Mouse (Mus musculus) frontal cortex, postnatal 25 days (tissue): ENCODE data around the gene Kcnq1.

Experiments
- DNase-seq, 2 experiments: peaks; one replicate each; pipeline ENCODE4 v3.0.0; 2022; ENCODE audit warnings: low spot score in 2 of 2

The Kcnq1 gene

GRCm38 (mm10) chr7:143185506-143185905 lies 79.3 kb downstream of the Kcnq1 start:
- DNase-seq = no peak

- DNase-seq = no peak
Observed at GRCm38 (mm10) chr7:143186378-143186777, 80.2 kb downstream of the Kcnq1 start.

DNA sequence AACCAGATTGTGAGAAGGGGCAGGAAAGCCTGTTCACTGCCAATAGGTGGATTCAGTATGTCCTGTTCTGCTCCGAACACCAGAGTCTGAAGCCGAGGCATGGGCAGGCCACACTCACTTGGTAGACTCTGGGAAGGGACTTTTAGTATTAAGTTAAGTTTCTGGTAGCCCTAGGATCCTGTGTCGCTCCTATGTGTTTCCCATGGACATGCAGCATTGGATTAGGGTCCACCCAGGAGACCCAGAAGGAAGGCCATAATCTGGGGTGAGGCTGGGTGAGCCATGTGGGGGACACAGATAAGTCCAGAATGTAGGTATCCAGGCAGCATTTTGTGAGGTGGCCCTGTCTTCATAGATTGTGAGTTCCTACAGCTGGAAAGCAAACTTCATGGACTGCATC lies 81.0 kb downstream of the Kcnq1 start:
- DNase-seq = no peak

DNA sequence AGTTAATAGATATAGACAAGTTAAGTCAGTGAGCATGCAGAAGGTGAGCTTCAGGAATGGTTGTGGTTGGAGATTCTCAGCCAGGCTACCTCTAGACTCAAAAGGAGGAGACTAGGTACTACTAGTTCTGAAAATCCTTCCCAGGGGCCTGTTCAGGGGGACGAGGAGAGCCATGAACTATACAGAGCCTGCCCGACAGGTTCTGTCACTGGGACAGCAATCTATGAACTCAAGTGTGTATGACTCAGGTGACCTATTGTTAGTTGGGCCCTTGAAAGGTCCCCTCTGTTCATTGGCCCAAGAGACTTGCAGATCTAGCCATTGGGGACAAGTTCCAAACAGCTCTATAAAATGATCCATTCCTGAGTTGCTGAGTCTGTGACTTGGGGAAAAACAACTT lies 82.4 kb downstream of the Kcnq1 start:
- no peak for DNase-seq

GRCm38 (mm10) chr7:143189965-143190722 lies 84.0 kb downstream of the Kcnq1 start:
- DNase-seq = no peak

DNA sequence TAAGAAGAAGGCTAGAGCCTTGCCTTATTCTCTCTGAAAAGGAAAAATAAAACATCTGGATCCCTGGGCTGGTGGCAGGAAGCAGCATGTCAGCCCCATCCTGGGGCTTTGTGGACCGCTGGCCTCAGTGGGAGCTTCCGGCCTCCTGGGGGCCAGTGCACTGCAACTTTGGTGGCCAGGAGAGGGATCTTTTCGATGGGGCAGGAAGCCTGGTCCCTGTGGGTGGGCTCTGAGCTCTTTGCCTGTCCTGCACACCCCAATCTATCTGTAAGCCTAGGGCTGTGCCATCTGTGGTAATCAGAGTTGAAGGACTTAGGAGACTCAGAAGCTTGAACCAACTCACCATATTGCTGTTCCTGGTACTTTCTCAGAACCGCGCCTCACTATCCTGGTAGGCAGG lies 84.7 kb downstream of the Kcnq1 start:
- DNase-seq = no peak

GRCm38 (mm10) chr7:143192392-143192791 lies 86.2 kb downstream of the Kcnq1 start:
- no peak for DNase-seq

DNA sequence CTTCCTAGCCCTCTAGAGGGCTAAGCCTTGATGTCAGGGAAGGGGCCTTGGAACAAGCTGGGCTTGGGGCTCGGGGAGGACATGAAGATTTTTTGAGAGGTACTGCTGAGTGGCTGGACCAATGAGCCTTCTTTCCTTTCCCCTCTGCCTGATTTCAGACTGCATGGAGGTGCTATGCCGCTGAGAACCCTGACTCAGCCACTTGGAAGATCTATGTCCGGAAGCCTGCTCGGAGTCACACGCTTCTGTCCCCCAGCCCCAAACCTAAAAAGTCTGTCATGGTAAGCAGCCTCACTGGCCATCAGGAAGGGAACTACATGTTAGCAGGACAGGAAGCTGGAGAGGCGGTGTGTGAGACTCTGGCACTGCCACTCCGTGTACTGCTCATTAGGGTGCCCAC lies 87.9 kb downstream of the Kcnq1 start:
- DNase-seq = no peak

- no peak for DNase-seq
Observed at GRCm38 (mm10) chr7:143197951-143198440, 91.8 kb downstream of the Kcnq1 start.

GRCm38 (mm10) chr7:143198443-143198842 lies 92.3 kb downstream of the Kcnq1 start:
- DNase-seq = no peak

- no peak for DNase-seq
Observed at GRCm38 (mm10) chr7:143201255-143201654, 95.1 kb downstream of the Kcnq1 start.

- no peak for DNase-seq
Observed at GRCm38 (mm10) chr7:143203897-143204296, 97.7 kb downstream of the Kcnq1 start.

DNA sequence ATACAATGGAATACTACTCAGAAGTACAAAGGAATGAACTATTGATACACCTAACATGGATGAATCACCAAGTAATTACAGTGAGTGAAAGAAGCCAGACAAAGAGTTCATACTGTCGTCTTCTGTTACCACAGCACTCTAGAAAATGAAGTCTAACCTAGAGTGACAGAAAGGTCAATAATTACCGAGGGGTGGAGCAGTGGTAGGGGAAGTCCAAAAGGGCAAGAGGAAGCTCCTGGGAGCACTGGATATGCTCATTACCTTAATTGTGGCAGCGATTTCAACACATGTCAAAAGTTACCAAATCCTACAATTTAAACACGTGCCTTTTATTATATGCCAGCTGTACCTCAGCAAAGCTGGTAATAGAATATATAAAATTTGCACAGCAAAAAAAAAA lies 100.9 kb downstream of the Kcnq1 start:
- DNase-seq = no peak

DNA sequence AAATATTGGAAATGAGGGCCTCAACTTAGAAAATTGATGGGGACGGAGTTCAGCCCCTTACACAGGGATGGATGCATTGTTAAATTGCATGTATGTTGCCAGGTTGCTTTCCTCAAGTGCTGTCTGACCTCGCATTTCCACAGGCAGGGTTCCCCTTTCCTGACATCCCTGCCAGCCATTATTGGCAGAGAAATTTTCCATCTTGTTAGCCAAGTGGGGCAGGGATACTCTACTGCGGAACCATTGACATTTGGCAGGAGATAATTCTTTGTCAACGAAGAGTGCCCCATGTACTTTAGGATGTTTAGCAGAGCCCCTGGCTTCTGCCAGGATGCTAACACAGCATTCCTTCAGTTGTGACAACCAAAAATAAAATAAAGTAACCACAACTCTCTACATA lies 104.6 kb downstream of the Kcnq1 start:
- no peak for DNase-seq

DNA sequence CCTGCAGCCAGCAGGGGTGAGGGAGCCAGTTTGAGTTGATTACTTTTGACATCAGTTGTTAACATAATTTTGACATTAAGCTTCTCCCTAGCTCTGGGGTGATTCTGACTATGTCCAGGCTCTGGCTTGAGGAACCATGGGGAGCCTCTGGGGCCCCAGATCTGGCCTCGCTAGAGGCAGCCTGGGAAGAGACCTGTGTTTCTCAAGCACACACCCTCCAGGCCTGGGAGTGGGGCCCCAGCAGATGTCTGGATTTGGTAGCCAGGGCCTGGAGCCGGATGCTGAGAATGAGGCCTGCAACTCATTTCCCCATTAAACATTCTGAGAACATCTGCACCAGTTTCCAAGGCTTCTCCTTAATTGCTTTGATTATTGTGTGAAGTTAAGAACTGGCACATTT lies 145.0 kb downstream of the Kcnq1 start:
- no peak for DNase-seq

DNA sequence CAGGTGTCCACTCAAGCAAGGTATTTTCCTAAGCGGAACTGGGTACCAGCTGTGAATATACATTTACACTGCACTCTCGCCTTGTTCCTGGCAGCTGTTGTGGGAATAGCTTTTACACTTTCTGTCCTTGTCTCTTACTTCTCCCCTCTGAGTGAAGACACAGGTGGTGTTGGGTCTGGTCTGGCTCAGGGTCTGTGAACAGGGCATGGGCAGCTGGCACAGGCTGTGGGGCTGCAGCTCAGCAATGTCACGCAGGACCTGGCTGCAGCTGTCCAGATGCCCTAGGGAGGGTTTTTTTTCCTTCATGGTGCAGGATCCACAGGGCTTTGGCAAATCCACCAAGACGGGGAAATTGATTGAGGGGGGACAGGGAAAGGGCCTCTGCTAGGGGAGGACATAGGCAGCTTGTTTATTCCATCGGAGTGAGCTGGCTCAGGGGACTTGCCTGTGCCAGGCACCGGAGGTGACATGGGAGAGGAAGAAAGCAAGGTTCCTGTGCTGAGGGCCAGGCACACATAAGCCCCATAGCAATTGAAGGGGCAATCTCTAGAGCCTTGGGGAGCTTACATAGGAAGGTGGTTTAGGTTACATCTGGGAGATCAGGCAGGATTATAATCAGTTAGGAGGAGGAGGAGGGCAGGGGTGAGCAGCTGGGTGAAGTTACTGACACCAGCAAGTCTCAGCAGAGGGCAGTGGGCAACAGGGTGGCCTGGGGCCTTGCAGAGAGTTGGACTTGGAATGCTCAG lies 147.1 kb downstream of the Kcnq1 start:
- DNase-seq = no peak

DNA sequence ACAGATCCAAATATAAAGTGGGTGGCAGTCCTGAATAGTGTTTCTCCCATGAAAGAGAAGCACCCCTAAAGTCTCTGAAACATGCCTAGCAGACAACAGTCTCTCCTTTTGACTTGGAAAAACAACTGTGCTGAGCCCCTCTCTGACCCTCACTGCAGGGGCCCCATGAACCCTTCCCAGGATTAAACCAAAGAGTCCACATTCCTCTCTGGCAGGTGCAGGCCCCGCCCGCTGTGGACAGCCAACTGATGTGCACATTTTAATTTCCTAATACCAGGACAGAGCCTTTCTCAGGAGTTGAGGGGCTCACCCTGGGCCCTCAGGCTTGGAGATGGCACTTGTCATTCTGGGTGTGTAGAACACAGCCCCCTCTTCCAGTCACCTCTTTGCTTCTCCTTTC lies 148.7 kb downstream of the Kcnq1 start:
- DNase-seq = no peak

DNA sequence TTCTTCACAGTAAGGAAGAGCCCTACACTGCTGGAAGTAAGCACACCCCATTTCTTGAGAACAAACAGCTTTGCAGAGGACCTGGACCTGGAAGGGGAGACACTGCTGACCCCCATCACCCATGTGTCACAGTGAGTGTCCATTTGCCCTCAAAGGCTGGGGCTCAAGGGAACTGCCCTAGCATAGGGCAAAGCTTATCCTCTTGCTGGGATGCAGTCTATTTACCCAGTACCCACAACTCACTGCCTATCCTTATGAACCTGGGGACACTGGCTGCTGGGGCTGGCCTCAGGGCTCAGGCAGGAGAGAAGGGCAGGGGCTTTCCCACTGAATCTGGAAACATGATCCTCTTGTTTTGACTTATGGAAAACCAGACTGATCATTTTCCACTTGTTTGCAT lies 155.1 kb downstream of the Kcnq1 start:
- no peak for DNase-seq

GRCm38 (mm10) chr7:143263557-143263956 lies 157.4 kb downstream of the Kcnq1 start:
- DNase-seq = no peak

GRCm38 (mm10) chr7:143263966-143264365 lies 157.8 kb downstream of the Kcnq1 start:
- DNase-seq = no peak

- no peak for DNase-seq
Observed at GRCm38 (mm10) chr7:143265386-143265785, 159.2 kb downstream of the Kcnq1 start.

- DNase-seq = peak in 1 of 2 experiments; percentile 1
Observed at GRCm38 (mm10) chr7:143265829-143266438, 159.8 kb downstream of the Kcnq1 start.

DNA sequence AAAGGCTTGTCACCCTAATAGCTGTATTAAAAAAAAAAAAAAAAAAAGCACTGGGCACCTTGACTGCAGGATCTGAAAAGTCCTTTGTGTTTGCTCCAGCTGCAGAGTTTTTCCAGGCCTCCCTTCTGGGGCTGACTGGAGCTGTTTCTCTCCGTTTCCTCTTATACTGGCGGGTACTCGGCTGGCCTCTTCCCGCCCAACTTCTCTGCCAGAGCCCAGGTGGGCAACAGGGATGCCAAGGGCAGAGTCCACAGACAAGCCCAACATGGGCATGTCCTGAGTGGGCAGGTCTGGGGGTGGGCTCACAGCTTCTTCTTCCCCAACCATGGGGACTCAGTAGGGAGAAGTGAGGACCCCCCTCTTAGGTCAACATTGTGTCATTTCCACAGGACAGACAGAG lies 167.6 kb downstream of the Kcnq1 start:
- DNase-seq = no peak
